20 mouse cellular contexts compared by ENCODE assay signal in genomic region chr1:28780152-28780551, GRCm38 (mm10). TPM values are rescaled to one million over a fixed set of nuclear protein-coding genes. Genes with fewer than 3 reads are reported as not detected.
A peak's percentile ranks its signal among the peaks of the same experiment; 100 is the strongest.
DNase-seq lines count a peak whose midpoint lies in the region; TF ChIP-seq lines count a peak whose summit lies in the region.
"Had no signal": no experiment of that assay in that cellular context is flagged by ENCODE, and none has a peak within 500 bp of the region (broad histone marks: within the 10 kb centered on the region; RNA-seq: fewer than 3 reads in every experiment).

Gene Gm597 (minus strand): TSS chr1:28780252.

- peak within 1 kb of the TSS; percentile 83 for H3K4me3 ChIP-seq in testis, adult 2 months (ENCODE audit: control insufficient read depth, low read depth, low read length)

- DNase-seq in testis, postnatal 14 days (ENCODE audit: low spot score), result no peak
- DNase-seq: adrenal gland, adult 2 months; adrenal gland, adult 8-10 months; adrenal gland, postnatal 10 days; adrenal gland, postnatal 14 days; adrenal gland, postnatal 25 days; adrenal gland, postnatal 36 days; B cell, adult 2 months; cerebellum, adult 11 months; cerebellum, adult 11-12 months; cerebellum, adult 18-20 months; cerebellum, adult 2 months had no signal

- H3K27ac ChIP-seq in testis, adult 2 months (ENCODE audit: control insufficient read depth, insufficient read depth, low read depth, low read length), result no peak within 1 kb of the TSS

- TF ChIP-seq POLR2A in testis, adult 2 months (IDR thresholded peaks at IDR 0.05; ENCODE audit: control insufficient read depth, low read depth, low read length), result no peak; the same call in 1 of the 2 replicates

- no peaks in the 10 kb centered on the region for H3K27me3 ChIP-seq in testis, adult 2 months (ENCODE audit: control insufficient read depth, insufficient read depth, low read length)
- H3K27me3 ChIP-seq: CH12.LX, Patski had no signal

- H3K36me3 ChIP-seq in testis, adult 2 months (ENCODE audit: control insufficient read depth, insufficient read depth, low read length), result no peaks in the 10 kb centered on the region
- H3K36me3 ChIP-seq: G1E had no signal

- H3K4me1 ChIP-seq in testis, adult 2 months (ENCODE audit: control insufficient read depth, insufficient read depth, low read length), result no peaks in the 10 kb centered on the region

- no peak for TF ChIP-seq CTCF in testis, adult 2 months (IDR thresholded peaks at IDR 0.05; ENCODE audit: control insufficient read depth, insufficient read depth, insufficient replicate concordance, low read depth, low read length)

RNA-seq across cellular contexts. Expression of gene Gm597, which starts in this region (rescaled TPM):
- polyA plus RNA-seq in testis, adult 2 months (2012; rRNA removed), result 7.8 and 10.2 TPM in 2 replicates
- polyA plus RNA-seq: activated CD4-positive, CD25-positive, alpha-beta regulatory T cell, adult 4 months; adrenal gland, adult 2 months; brain, embryonic 14.5 days; C2C12; CD4-positive, CD25-positive, alpha-beta regulatory T cell, adult 4 months; cerebellum, adult 2 months; G1E; Patski had no signal
